Mouse (Mus musculus) 416B (cell line): ENCODE data around the gene St6galnac6.

Experiments used
- DNase-seq: peaks from one replicate; pipeline ENCODE4 v3.0.0; 2011; ENCODE audit warnings: low read depth

Gene St6galnac6

DNA sequence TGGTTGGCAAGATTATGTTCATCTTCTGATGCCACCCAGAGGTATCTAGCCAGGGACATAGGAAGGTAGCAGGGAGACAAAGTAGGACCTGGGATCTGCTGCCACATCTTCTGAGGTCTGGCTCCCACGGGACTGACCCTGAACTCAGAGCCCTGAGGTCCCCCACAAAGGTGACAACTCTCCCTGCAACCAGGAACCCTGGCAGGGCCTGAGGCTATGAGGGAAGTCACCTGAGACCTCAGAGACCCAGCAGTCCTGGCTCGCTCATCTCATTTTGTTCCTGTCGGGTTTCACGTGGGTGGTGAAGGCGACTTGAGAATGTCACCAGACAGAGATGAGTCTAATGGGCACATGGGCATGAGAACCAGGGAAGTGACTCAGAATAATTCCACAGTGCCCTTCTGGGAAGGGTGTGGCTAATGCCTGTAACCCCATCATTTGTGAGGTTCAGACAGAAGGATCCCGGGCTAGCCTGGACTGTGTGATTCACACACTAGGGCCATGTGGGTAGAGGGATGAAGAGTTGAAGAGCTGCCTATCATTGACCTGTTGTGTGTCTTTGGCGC is 14.3 kb upstream of the St6galnac6 start:
- no peak for DNase-seq

DNA sequence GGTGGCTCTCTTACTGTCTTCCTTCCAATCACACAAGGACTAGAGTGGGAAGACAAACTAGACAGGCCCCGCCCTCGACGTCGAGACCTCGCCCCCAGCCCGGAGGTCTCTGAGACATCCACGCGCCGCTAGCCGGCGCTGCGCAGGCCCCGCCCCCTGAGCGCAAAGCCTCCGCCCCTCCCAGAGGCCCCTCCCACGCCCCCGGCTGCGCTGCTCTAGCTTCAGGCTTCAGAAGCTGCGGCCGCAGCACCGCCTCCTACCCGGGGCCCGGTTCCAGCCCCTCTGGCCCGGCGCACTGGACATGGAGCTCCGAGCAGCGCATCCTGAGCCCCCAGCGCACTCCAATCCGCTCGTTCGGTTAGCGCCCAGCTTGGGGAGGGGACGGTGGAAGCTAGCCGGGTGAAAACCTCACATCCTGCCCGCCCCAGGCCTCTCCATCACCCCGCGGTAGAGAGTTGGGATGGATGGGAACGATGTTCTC is 12.6 kb upstream of the St6galnac6 start, which contains the start of gene St6galnac4:
Gene St6galnac4, plus strand, starts transcription at position 225 of the 481 bp plus-strand sequence.
- peak; percentile 97 for DNase-seq

DNA sequence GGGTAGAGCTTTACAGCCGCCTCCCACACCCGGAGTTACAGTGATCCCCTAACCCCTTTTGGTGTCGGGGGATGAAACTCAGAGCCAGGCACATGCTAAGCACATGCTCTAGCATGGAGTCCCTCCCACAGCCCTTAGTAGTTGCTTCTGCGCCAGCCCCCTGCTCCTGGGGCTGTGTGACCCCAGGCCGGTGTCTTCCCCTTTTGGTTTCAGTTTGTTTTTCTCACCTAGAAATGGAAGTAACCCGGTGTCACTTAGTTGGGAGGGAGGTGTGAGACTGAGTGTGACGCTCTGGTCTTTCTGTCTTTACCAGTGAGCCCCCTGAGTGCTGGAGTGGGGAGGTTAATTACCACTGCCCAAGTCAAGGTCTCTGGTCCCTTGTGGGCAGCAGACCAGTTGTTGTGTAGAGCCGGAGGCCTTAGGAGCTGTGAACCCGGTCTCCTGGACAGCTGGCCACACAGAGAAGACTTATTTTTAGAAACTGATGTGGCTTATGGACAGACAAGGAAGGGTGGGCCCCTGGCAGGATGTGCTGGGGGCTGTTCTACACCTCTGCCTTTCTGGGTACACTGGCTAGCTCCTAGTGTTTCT is 11.7 kb upstream of the St6galnac6 start:
- peak; percentile 73 for DNase-seq

DNA sequence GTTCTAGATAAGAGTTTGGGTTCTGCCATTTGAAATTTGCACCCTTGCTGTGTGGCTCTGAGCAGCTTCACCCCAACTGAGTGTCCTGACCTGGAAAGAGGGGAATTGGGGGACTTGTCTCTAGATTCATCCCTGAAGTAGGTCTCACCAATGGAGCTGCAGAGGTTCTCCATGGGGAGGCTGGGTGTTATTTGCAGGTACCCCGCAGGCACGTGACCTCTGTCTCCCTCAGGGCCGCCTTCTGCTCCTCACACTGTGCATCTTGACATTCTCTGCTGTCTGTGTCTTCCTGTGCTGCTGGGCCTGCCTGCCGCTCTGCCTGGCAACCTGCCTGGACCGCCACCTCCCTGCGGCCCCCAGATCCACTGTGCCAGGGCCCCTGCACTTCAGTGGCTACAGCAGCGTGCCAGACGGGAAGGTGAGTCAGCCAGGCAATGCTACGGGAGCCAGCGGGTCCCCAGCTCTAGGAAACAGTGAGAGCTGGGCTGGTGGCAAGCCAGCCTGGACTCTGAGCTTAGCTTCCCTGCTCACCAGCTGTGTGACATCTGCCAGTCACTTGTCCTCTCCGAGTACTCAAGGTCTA is 10.2 kb upstream of the St6galnac6 start:
- DNase-seq = peak; percentile 83

DNA sequence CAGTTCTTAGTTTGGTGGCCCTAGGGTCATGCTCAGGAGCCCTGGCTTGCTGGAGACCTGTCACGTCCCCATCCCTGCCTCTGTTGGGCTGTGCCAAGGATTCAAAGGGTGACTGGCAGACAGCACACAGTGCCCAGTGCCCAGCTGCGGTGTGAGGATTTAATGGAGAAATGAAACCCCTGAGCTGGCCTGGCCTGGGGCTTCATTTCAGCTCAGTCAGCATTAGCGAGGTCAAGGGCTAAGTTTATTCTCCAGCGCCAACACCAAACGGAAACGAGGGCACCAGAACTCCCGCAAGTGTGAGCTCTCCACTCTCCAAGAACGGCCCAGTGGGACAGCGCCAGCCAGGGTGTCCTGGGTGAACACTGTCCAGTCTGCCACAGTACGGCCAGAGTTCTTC is 9.3 kb upstream of the St6galnac6 start:
- no peak for DNase-seq

DNA sequence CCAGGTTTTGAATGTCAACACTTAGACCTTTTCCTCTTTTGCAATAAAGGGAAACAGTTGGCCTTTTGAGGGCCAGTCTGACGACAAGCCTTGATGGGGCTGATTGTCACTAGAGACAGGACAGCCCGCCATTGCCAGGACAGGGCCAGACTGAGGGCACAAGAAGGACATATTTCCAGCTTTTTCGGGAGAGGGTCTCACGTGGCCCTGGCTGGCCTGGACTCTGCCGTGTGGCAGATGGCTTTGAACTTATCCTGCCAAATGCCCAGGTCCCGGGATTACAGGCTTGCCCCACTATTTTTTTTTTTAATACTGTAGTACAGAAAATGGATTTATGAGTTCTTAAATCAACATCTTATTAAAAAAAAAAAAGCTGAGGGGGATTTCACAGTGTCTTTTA is 8.3 kb upstream of the St6galnac6 start:
- peak; percentile 63 for DNase-seq

DNA sequence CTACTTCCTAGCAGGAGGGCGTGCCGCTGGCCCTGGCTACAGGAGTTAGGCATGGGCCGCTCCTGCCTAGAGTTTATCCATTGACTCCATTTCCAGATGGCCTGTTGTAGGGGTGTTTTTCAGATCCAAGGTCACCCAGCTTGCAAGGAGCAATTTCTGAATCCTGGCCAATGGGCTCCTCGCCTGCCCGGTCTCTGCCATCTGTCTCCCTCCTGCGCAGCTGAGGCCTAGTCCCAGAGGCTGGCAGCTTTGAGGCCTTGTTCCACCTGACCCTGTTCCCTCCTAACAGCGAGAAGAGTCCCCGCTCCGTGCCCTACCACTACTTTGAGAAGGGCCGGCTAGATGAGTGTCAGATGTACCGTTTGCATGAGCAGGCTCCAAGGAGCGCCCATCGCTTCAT is 2.8 kb upstream of the St6galnac6 start:
- no peak for DNase-seq

DNA sequence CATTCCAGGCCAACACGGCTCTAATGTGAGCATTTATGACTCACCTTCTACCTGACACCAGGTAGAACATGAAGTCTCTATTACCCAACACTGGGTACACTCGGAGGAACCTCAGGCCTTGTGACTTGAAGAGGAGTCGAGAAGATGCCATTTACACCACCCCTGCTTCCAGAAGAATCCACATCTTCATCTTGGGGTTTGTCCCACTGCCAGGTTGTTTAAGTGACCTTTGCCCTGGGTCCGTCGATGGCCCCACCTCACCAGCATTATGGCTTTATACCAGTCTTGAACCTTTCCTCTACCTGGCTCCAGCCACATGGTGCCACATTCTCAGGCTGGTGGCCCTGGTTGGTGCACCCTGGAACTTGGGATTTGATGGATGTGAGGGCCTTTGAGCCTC is 2.3 kb upstream of the St6galnac6 start:
- no peak for DNase-seq

DNA sequence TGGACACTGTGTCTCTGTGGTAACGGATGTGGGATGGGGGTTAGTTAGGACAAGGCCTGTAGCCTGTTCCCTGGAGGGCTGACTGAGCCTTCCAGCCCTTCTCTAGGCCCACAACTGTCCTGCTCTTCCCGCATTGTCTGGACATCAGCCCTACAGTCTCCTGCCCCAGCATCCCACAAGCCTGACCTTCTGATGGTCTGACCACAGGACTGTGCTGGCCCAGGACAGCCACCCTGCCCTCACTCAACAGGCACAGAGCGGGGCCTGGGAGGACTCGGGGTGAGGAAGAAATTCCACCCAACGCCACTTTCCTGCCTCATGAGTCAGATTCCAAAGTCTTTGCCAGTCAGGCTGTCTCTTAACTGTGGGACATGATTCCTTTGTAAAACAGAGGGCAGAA is 1.8 kb upstream of the St6galnac6 start:
- DNase-seq = no peak

DNA sequence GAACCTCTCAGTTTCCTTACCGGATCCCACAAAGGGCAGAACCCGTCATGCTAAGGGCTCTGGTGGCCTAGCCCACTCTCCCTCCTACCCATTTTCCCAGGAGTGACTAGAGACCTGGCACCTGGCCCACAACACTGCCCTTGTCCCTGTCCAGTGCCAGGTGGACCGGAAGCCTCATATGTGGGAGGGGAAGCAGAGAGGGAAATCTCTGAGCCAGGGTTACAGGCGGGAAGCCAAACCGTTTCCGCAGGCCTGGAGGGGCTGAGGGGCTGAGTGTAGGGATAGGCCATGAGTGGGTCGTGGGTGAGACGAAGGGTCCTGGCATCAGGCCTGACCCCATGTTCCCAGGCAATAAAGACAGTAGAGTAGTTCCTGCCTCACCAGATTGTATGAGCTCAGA is 1.0 kb upstream of the St6galnac6 start:
- DNase-seq = no peak

DNA sequence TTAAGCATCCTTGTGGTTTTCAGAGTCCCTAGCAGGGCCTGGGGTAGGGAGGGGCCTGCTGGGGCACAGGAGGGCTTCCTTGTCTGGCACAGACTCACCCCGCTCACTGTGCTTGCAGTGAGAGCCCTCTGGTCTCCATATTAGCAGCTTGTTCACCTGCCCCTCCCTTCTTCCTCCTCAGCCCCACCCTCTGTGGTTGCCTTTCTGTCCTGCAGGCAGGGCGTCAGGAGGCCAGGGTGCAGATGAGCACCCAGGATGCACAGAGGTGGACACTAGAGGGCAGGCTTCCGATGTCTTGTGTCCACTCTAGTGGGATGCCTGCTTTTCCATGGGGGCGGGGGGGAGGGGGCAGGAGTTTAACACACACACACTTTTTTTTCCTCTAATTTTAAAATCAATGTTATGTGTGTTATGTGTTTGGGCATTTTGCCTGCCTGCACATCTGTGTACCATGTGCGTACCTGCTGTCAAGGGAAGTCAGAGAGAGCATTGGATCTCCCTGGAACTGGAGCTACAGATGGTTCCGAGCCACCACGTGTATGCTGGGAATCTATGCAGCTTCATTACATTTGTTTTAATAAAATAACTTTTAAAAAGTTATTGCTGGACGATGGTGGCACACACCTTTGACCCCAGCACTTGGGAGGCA is 2.0 kb downstream of the St6galnac6 start:
- DNase-seq = no peak

DNA sequence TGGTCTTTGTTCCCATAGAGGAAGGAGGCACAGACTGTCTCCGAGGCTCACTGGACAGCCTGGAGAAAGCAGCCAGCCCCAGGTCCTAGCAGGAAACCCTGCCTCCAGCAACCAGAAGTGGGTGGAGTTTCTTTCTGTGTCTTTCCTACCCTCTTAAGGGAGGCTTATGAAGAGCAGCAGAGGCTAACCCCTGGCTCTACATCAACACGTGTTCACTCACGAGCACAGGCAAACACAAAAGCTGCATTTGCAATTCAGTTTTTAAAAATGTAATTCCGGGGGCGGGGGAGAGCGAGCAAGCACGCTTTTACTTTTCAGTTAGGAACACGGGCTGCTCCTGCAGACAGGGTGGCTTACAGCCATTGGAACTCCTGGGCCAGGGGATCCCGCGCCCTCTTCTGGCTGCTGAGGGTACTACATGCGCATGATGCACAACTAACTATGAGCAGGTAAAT is 3.1 kb downstream of the St6galnac6 start:
- peak; percentile 91 for DNase-seq

DNA sequence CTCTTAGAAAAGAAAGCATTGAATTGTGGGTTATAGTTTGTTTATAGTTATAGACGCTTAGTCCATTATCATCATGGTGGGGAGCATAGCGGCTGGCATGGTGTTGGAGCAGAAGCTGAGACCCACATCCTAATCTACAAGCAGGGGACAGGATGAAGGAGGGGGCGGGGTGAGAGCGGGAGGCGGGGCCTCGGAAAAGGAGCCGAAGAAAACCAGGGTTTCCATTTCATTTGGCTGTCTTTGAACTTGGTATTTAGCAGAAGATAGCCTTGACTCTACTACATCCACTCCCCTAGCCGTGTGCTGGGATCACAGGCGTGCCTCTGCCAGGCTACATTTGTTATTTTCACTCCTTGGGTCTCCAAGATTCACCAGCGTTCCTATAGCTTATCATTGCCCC is 5.1 kb downstream of the St6galnac6 start:
- no peak for DNase-seq

DNA sequence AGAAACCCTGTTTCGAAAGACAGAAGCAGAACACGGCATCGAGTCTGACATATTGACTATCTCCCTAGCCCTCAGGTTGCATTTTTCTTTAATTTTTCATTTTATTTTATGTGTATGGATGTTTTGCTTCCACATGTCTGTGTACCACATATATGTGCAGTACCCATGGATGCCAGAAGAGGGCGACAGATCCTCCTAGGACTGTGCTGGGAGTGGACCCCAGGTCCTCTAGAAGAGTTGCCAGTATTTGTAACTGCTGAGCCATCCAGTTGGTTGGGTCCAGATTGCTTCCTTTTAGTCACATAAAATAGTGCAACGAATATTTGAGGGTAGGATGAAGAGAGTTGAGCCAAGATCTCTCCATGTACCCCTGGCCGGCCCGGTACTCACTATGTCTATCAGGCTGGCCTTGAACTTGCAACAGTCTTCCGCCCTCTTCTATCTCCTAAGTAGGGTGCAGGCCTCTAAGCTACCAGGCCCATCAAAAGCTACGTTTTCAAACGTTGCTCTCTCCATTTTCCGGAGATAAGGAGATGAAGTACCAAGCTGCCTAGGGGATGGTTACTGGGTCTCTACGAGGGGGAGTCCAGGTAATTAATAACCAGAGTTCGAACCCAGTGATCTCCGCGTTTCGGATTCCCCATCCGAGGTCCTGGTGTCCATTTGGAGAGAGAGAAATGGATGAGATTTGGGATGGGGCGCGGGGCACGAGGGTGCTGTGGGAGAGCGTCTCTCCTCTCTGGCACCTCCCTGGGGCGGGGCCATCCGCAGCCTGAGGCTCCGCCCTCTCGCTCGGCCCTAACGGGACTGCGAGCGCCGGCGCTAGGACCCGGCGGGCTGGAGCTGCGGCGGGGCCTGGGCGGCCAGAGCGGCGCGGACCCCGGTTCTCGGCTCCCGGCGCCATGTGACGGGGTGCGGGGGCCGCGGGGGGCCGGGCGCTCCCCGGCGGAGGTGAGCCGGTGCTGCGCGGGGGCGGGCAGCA is 6.9 kb downstream of the St6galnac6 start:
- DNase-seq = peak; percentile 85

DNA sequence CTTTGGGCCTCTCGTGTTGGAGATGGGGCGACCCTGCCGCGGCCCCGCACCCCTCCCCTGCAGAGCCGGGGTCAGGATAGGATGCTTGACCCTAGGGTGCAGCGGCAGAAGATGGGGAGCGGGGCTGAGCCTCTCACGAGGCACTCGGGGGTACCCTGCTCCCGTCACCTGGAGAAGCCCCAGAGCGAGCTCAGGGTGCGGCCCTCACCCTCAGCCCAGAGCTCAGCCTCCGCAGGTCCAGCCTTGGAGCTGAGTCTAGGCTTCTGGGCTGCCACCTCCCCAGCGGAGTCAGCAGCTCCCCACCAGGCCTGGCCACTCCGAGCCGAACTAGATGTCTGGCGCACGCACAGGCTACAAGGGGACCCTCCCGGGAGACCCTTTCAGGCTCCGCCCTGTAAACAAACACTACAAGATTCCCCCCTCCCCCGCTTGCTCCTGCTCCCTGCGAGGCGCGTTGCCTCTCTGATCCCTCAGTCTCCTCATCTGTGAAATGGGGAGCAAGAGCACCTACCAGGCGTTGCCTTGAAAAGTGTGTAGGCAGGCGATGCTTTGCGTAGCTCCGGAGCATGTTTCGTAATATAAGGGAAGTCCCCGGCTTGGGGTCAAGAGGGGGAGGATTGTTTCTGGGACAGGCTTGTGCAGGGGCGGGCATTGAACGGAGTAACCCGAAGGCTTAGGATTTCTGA is 7.9 kb downstream of the St6galnac6 start:
- peak; percentile 89 for DNase-seq

DNA sequence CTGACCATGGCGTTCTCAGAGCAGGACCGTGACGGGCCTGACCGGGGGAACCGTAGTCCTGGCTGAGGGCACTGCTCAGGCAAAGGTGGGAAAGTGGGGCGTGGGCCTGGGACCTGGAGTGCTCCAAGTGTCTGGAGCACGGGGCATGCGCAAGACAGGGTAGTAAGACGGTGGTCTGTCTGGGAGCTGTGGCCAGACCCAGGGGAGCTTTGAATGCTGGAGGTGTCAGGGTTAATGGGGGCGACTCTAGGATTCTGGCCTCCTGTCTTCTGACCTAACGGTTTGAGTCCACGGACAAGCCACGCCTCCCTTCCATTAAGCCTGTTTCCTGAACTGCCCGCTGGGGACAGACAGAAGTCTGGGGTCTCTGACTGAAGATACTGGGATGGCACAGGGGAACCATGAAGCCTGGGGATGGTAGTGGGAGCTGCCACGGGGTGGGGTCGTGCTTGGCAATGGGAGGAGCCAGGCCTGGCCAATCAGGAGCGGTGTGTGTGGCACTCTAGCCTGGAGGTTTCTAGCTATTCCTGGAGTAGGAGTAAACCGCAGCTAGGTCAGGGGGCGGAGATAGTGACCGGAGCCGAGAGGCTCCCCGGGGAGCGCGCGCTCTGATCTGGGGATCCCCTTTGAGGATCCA is 8.8 kb downstream of the St6galnac6 start:
- peak; percentile 93 for DNase-seq

DNA sequence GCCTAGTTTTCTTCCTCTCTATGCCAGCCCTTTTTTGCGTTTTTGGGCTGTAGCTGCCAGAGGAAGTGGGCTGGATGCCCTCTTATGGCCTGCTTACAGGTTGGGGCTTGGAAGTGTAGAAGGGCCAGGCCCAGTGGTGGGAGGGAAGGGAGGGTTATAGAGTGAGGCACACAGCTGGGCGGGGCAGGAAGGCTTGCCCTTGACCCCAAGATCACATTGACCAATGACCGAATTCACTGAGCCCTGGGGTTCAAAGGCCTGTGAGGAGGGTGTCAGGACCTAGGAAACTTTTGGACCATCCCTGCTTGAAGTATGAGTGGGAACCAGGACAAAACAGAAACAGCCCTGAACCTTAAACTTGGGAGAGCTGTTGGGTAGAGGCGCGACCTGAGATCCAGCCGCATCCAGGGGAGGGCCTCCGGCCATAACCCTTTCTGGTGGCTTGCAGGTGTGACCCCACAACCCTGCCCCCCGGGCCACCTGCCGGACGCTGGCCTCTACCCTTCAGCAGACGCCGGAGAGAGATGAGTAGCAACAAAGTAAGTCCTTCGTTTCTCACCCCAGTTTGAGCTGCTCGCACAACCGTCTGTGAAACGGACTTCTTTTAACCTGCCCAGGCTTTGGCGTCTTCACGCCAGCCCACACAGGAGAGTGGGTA is 9.4 kb downstream of the St6galnac6 start:
- DNase-seq = no peak

DNA sequence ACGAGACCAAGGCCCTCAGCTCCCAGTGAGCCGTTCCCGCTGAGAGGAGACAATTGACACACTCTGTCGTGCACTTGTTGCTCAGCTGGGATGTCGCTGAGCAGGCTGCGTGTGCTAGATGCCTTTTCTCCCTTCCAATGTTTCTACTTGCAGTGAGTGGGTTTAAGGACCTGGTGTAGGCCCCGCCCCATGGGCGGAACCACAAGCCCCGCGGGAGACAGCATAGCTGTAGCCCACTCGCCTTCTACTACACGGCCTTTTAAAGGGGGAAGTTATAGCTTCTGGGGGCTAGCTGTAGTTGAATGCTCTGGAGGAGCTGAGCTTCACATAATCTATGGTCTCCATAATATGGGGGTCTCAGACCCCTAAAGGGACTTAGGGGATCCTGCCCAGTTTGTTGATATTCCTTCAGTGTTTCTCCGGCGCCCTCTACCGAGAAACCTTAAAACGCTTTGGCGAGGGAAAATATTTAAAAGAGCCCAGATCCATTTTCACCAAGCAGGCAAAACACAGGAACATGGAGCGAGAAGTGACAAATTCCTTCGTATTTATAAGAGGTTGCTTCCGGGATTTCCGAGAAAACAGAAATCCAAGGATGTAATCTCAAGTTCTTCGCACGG is 11.2 kb downstream of the St6galnac6 start:
- peak; percentile 31 for DNase-seq

DNA sequence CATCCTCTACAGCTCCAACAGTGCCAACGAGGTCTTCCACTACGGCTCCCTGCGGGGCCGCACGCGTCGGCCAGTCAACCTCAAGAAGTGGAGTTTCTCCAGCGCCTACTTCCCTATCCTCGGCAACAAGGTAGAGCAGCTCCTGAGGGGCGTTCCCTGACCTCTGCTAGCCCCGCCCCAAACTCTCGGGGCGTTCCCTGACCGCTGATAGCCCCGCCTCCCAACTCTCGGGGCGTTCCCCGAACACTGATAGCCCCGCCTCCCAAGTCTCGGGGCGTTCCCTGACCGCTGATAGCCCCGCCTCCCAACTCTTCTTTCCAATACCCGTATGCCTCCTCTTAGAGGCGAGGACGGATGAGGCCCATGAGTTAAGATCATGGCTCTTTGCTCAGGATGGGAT is 12.8 kb downstream of the St6galnac6 start:
- no peak for DNase-seq

DNA sequence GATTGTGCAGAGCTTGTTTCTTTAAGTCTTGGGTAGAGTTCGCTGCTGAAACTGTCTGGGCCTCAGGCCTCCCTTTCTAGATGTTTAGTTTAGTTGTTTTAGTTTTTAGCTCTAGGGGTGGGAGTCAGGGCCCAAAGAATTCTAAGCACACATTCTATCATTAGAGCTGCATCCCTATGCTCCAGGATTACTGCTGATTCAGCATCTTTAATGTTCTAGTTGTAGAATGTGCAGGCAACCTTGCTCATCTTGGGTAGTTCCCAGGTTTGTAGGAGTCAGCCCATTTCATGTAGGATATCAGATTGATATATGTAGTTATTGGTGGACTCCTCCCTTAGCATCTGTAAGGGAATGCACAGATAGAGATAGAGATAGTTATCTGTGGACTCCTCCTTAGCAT is 17.6 kb downstream of the St6galnac6 start:
- DNase-seq = no peak
